ENCODE assay signal across 12 mouse cellular contexts in genomic region chr6:100452097-100453002, GRCm38 (mm10).
DNase-seq lines count a peak whose midpoint lies in the region; ATAC-seq and TF ChIP-seq lines count a peak whose summit lies in the region.
"Had no signal": no experiment of that assay in that cellular context is flagged by ENCODE, and none has a peak within 500 bp of the region (broad histone marks: within the 10 kb centered on the region; RNA-seq: fewer than 3 reads in every experiment).

No protein-coding gene starts in this region.

- H3K27me3 ChIP-seq in kidney, embryonic 14.5 days (ENCODE audit: control insufficient read depth, insufficient read depth, low read length), result no peaks in the 10 kb centered on the region
- no peaks in the 10 kb centered on the region for H3K27me3 ChIP-seq in intestine, postnatal 0 days (replicated peaks; ENCODE audit: control insufficient read depth, insufficient read depth, low read length)
- H3K27me3 ChIP-seq in liver, embryonic 14.5 days (ENCODE audit: control insufficient read depth, insufficient read depth, low read length), result no peaks in the 10 kb centered on the region

- H3K4me1 ChIP-seq in kidney, embryonic 14.5 days (ENCODE audit: control insufficient read depth, insufficient read depth, low read length), result no peaks in the 10 kb centered on the region
- H3K4me1 ChIP-seq in intestine, postnatal 0 days (replicated peaks; ENCODE audit: control insufficient read depth, insufficient read depth, low read length), result no peaks in the 10 kb centered on the region
- 0 out of 4 replicates have a peak, but pooled peaks cover 0 to 2% of the 10 kb centered on the region in 2 experiments for H3K4me1 ChIP-seq in liver, embryonic 14.5 days (replicated peaks; ENCODE audit: control insufficient read depth in 2 of 2, insufficient read depth in 2 of 2, low read length in 1 of 2)

- peaks cover 8% of the 10 kb centered on the region for H3K9me3 ChIP-seq in kidney, embryonic 14.5 days (ENCODE audit: control insufficient read depth, low read length)
- H3K9me3 ChIP-seq in intestine, postnatal 0 days (ENCODE audit: control insufficient read depth), result 0 out of 2 replicates have a peak, but pooled peaks cover 3% of the 10 kb centered on the region
- H3K9me3 ChIP-seq in liver, embryonic 14.5 days (ENCODE audit: control insufficient read depth, low read length), result peaks cover 5% of the 10 kb centered on the region; the same call in 1 of the 2 replicates

- TF ChIP-seq EP300 in liver, embryonic 14.5 days (IDR thresholded peaks at IDR 0.05; ENCODE audit: low read depth), result no peak

- WGBS in kidney, embryonic 14.5 days, result 61% methylated on average over 8 of the region's 9 CpGs
- 34% methylated on average over 8 of the region's 9 CpGs for WGBS in intestine, postnatal 0 days
- WGBS in liver, embryonic 14.5 days (ENCODE audit: insufficient replicate concordance), result 44% methylated on average over 9 of the region's 9 CpGs

- no peak overlapping the region for H3K9ac ChIP-seq in kidney, embryonic 14.5 days (ENCODE audit: low read depth, low read length)
- no peak overlapping the region for H3K9ac ChIP-seq in intestine, postnatal 0 days (ENCODE audit: low read depth, low read length)
- no peak overlapping the region for H3K9ac ChIP-seq in liver, embryonic 14.5 days (replicated peaks)

- 0 out of 2 replicates have a peak, but pooled peaks have one; percentile 8 for TF ChIP-seq CTCF in intestine, postnatal 0 days (IDR thresholded peaks at IDR 0.05; ENCODE audit: low read depth)
- no peak for TF ChIP-seq CTCF in liver, embryonic 14.5 days (IDR thresholded peaks at IDR 0.05; ENCODE audit: low read depth)

- no peak for DNase-seq in kidney, postnatal 25 days
- DNase-seq in R1 (ENCODE audit: low read depth, low spot score), result peak; percentile 80
- DNase-seq in liver, embryonic 14.5 days (ENCODE audit: low read depth in 3 of 3, low spot score in 3 of 3), result peak in 1 of 3 experiments; percentile 24
- DNase-seq in retina, postnatal 1 day, result no peak
- DNase-seq in thymus, adult 18-20 months, result no peak
- no peak for DNase-seq in retina, embryonic 14.5 days (ENCODE audit: low spot score)
- DNase-seq: adrenal gland, postnatal 25 days; gastrocnemius, postnatal 14 days; right cerebral cortex, adult 18-20 months had no signal

- no peak overlapping the region for H3K4me3 ChIP-seq in kidney, embryonic 14.5 days (ENCODE audit: low read length)
- no peak overlapping the region for H3K4me3 ChIP-seq in intestine, postnatal 0 days (ENCODE audit: low read depth, low read length)
- no peak overlapping the region for H3K4me3 ChIP-seq in liver, embryonic 14.5 days (ENCODE audit: insufficient read depth in 1 of 2, low read depth in 2 of 2, low read length in 2 of 2)

- no peak overlapping the region for H3K27ac ChIP-seq in kidney, embryonic 14.5 days (ENCODE audit: low read depth, low read length)
- no peak overlapping the region for H3K27ac ChIP-seq in intestine, postnatal 0 days (ENCODE audit: low read depth, low read length)
- H3K27ac ChIP-seq in liver, embryonic 14.5 days, result no peak overlapping the region

- ATAC-seq in kidney, embryonic 14.5 days (ENCODE audit: low FRiP score, low TSS enrichment), result peak; percentile 48; the same call in 1 of the 2 replicates
- ATAC-seq in intestine, postnatal 0 days, result peak; percentile 60
- ATAC-seq in liver, embryonic 14.5 days (ENCODE audit: insufficient read depth), result peak; percentile 74
- ATAC-seq: hindbrain, embryonic 16.5 days had no signal

- no peak overlapping the region for H3K4me2 ChIP-seq in kidney, embryonic 14.5 days (replicated peaks; ENCODE audit: low read depth, low read length)
- no peak overlapping the region; the same call in 1 of the 2 replicates for H3K4me2 ChIP-seq in intestine, postnatal 0 days (replicated peaks; ENCODE audit: low read depth)
- H3K4me2 ChIP-seq in liver, embryonic 14.5 days (ENCODE audit: low read depth), result no peak overlapping the region

- H3K36me3 ChIP-seq in kidney, embryonic 14.5 days (ENCODE audit: control insufficient read depth, insufficient read depth, low read length), result no peaks in the 10 kb centered on the region
- H3K36me3 ChIP-seq in intestine, postnatal 0 days (ENCODE audit: control insufficient read depth, insufficient read depth), result no peaks in the 10 kb centered on the region; the same call in 1 of the 2 replicates
- no peaks in the 10 kb centered on the region for H3K36me3 ChIP-seq in liver, embryonic 14.5 days (replicated peaks; ENCODE audit: control insufficient read depth, insufficient read depth, low read depth)
